Mouse (Mus musculus): ENCODE data around the gene Tufm. TPM values are rescaled to one million over a fixed set of nuclear protein-coding genes. Genes with fewer than 3 reads are reported as not detected.

Tufm gene
- polyA plus RNA-seq, 1 experiment from 2014 or later = 136 TPM

- peaks cover 48% of the 10 kb centered on the region for H3K36me3 ChIP-seq (ENCODE audit: control insufficient read depth, insufficient read depth, low read length)
- no peaks in the 10 kb centered on the region for H3K9me3 ChIP-seq (ENCODE audit: control insufficient read depth, low read length)
- H3K27ac ChIP-seq (ENCODE audit: low read depth, low read length) = no peak overlapping the region
- no peaks in the 10 kb centered on the region for H3K27me3 ChIP-seq (replicated peaks; ENCODE audit: control insufficient read depth, insufficient read depth, low read length)
- WGBS = 86% methylated on average over 5 of the region's 5 CpGs
- peaks cover 16% of the 10 kb centered on the region for H3K4me1 ChIP-seq (ENCODE audit: control insufficient read depth, insufficient read depth, low read depth, low read length)
- H3K4me3 ChIP-seq (ENCODE audit: low read length) = no peak overlapping the region
- no peak for ATAC-seq
- no peak overlapping the region for H3K9ac ChIP-seq (ENCODE audit: low read depth, low read length)
- no peak overlapping the region for H3K4me2 ChIP-seq (ENCODE audit: low read length)
Observed at GRCm38 (mm10) chr7:126471361-126471760, 15.8 kb upstream of the Tufm start.

GRCm38 (mm10) chr7:126471853-126472252 lies 15.3 kb upstream of the Tufm start:
- Histone ChIP-seq H3K4me2 (ENCODE audit: low read length) (no peak overlapping the region), H3K4me1 (ENCODE audit: control insufficient read depth, insufficient read depth, low read depth, low read length) (peaks cover 16% of the 10 kb centered on the region), H3K27ac (ENCODE audit: low read depth, low read length) (no peak overlapping the region), H3K36me3 (ENCODE audit: control insufficient read depth, insufficient read depth, low read length) (peaks cover 44% of the 10 kb centered on the region), H3K4me3 (ENCODE audit: low read length) (no peak overlapping the region), H3K9ac (ENCODE audit: low read depth, low read length) (no peak overlapping the region), H3K27me3 (replicated peaks; ENCODE audit: control insufficient read depth, insufficient read depth, low read length) (no peaks in the 10 kb centered on the region), H3K9me3 (ENCODE audit: control insufficient read depth, low read length) (no peaks in the 10 kb centered on the region)
- no peak for ATAC-seq
- 92% methylated on average over 4 of the region's 4 CpGs for WGBS

GRCm38 (mm10) chr7:126472306-126472705 lies 14.9 kb upstream of the Tufm start:
- no peak for ATAC-seq
- H3K4me1 ChIP-seq (ENCODE audit: control insufficient read depth, insufficient read depth, low read depth, low read length) = peaks cover 16% of the 10 kb centered on the region
- no peaks in the 10 kb centered on the region for H3K9me3 ChIP-seq (ENCODE audit: control insufficient read depth, low read length)
- no peak overlapping the region for H3K4me2 ChIP-seq (ENCODE audit: low read length)
- WGBS = 91% methylated on average over 13 of the region's 13 CpGs
- H3K4me3 ChIP-seq (ENCODE audit: low read length) = no peak overlapping the region
- no peak overlapping the region for H3K27ac ChIP-seq (ENCODE audit: low read depth, low read length)
- H3K9ac ChIP-seq (ENCODE audit: low read depth, low read length) = no peak overlapping the region
- no peaks in the 10 kb centered on the region for H3K27me3 ChIP-seq (replicated peaks; ENCODE audit: control insufficient read depth, insufficient read depth, low read length)
- peaks cover 39% of the 10 kb centered on the region for H3K36me3 ChIP-seq (ENCODE audit: control insufficient read depth, insufficient read depth, low read length)

GRCm38 (mm10) chr7:126472713-126473112 lies 14.4 kb upstream of the Tufm start:
- Histone ChIP-seq H3K27ac (ENCODE audit: low read depth, low read length) (no peak overlapping the region), H3K4me3 (ENCODE audit: low read length) (no peak overlapping the region), H3K9me3 (ENCODE audit: control insufficient read depth, low read length) (no peaks in the 10 kb centered on the region), H3K36me3 (ENCODE audit: control insufficient read depth, insufficient read depth, low read length) (peaks cover 35% of the 10 kb centered on the region), H3K4me2 (ENCODE audit: low read length) (no peak overlapping the region), H3K9ac (ENCODE audit: low read depth, low read length) (no peak overlapping the region), H3K27me3 (replicated peaks; ENCODE audit: control insufficient read depth, insufficient read depth, low read length) (no peaks in the 10 kb centered on the region), H3K4me1 (ENCODE audit: control insufficient read depth, insufficient read depth, low read depth, low read length) (peaks cover 16% of the 10 kb centered on the region)
- WGBS = 90% methylated on average over 16 of the region's 16 CpGs
- ATAC-seq = no peak

GRCm38 (mm10) chr7:126473470-126474086 lies 13.6 kb upstream of the Tufm start:
- Histone ChIP-seq H3K27ac (ENCODE audit: low read depth, low read length) (no peak overlapping the region), H3K9ac (ENCODE audit: low read depth, low read length) (peak overlapping the region; percentile 97), H3K9me3 (ENCODE audit: control insufficient read depth, low read length) (no peaks in the 10 kb centered on the region), H3K36me3 (ENCODE audit: control insufficient read depth, insufficient read depth, low read length) (peaks cover 28% of the 10 kb centered on the region), H3K4me1 (ENCODE audit: control insufficient read depth, insufficient read depth, low read depth, low read length) (peaks cover 16% of the 10 kb centered on the region), H3K4me2 (ENCODE audit: low read length) (peak overlapping the region; percentile 96), H3K4me3 (ENCODE audit: low read length) (peak overlapping the region; percentile 94), H3K27me3 (replicated peaks; ENCODE audit: control insufficient read depth, insufficient read depth, low read length) (no peaks in the 10 kb centered on the region)
- ATAC-seq = no peak
- 88% methylated on average over 9 of the region's 9 CpGs for WGBS

DNA sequence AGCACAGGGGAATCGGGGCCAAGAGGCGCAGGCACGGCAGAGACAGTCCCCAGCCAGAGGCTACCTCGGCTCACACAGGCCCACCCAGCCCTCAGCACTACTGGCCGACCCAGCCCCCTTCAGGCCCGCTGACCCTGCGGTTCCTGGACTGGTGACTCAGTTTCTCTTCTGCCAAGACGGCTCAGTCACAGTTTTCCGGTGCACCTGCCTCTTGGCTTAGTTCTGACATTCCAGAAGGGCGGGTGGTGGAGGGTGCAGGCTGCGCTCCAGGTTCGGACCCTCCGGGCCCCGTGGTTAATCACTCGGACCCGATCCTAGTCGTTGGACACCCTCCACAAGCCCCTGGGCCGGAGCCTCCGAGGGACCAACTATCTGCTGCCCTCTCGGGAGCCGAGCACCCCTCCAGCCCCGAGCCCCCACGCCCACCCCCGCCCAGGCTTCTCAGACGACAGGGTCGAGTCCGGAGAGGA lies 12.6 kb upstream of the Tufm start:
- Histone ChIP-seq H3K4me2 (ENCODE audit: low read length) (peak overlapping the region; percentile 96), H3K4me3 (ENCODE audit: low read length) (peak overlapping the region; percentile 94), H3K27me3 (replicated peaks; ENCODE audit: control insufficient read depth, insufficient read depth, low read length) (no peaks in the 10 kb centered on the region), H3K9ac (ENCODE audit: low read depth, low read length) (peak overlapping the region; percentile 97), H3K27ac (ENCODE audit: low read depth, low read length) (peak overlapping the region; percentile 97), H3K4me1 (ENCODE audit: control insufficient read depth, insufficient read depth, low read depth, low read length) (peaks cover 16% of the 10 kb centered on the region), H3K36me3 (ENCODE audit: control insufficient read depth, insufficient read depth, low read length) (peaks cover 22% of the 10 kb centered on the region), H3K9me3 (ENCODE audit: control insufficient read depth, low read length) (no peaks in the 10 kb centered on the region)
- ATAC-seq = peak; percentile 25
- WGBS = 2% methylated on average over 26 of the region's 27 CpGs

DNA sequence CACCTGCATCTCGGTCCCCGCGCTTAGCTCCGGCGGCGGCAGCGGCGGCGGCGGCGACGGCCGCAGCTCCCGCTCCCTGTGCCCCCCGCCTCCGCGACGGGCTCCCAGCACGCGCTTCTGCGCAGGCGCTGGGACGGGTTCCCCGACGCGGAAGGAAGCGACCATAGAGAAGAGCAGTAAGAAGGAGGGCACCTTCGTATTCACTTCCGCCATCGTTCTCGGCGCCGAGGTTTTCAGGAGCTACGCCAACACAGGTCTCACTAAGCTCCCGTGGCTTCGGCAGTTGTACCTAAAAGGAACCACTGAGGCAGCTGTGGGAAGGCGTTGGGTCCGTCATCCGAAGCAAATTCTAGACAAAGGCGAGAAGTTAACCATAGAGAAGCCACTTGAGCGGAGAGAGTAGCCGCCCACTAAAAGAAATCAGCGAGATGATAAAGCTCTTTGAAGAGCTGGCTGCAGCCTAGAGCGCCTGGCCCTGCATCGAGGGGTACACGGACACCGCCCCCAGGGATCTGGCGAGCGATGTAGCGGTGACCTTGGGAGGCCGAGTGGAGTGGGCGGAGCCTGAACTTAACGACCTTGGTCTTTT lies 12.1 kb upstream of the Tufm start, which contains the start of gene Sh2b1:
Gene Sh2b1 (minus strand): TSS at position 432 of the 589 bp plus-strand sequence.
- Histone ChIP-seq H3K27me3 (replicated peaks; ENCODE audit: control insufficient read depth, insufficient read depth, low read length) (no peaks in the 10 kb centered on the region), H3K4me2 (ENCODE audit: low read length) (peak within 1 kb of the TSS; percentile 96), H3K9me3 (ENCODE audit: control insufficient read depth, low read length) (no peaks in the 10 kb centered on the region), H3K4me3 (ENCODE audit: low read length) (peak within 1 kb of the TSS; percentile 94), H3K9ac (ENCODE audit: low read depth, low read length) (peak within 1 kb of the TSS; percentile 97), H3K27ac (ENCODE audit: low read depth, low read length) (peak within 1 kb of the TSS; percentile 97), H3K4me1 (ENCODE audit: control insufficient read depth, insufficient read depth, low read depth, low read length) (peaks cover 16% of the 10 kb centered on the region), H3K36me3 (ENCODE audit: control insufficient read depth, insufficient read depth, low read length) (peaks cover 20% of the 10 kb centered on the region)
- under 1% methylated on average over 53 of the region's 53 CpGs for WGBS
- ATAC-seq = peak; percentile 95

- WGBS = 28% methylated on average over 5 of the region's 5 CpGs
Observed at GRCm38 (mm10) chr7:126481699-126482098, 5.5 kb upstream of the Tufm start.

GRCm38 (mm10) chr7:126482392-126482871 lies 4.7 kb upstream of the Tufm start:
- peak overlapping the region; percentile 63 for H3K9ac ChIP-seq (ENCODE audit: low read depth, low read length)
- H3K27me3 ChIP-seq (replicated peaks; ENCODE audit: control insufficient read depth, insufficient read depth, low read length) = no peaks in the 10 kb centered on the region
- peak; percentile 67 for ATAC-seq
- peak overlapping the region; percentile 79 for H3K4me2 ChIP-seq (ENCODE audit: low read length)
- H3K36me3 ChIP-seq (ENCODE audit: control insufficient read depth, insufficient read depth, low read length) = no peaks in the 10 kb centered on the region
- 1% methylated on average over 22 of the region's 23 CpGs for WGBS
- H3K4me3 ChIP-seq (ENCODE audit: low read length) = peak overlapping the region; percentile 40
- no peaks in the 10 kb centered on the region for H3K9me3 ChIP-seq (ENCODE audit: control insufficient read depth, low read length)
- peaks cover 5% of the 10 kb centered on the region for H3K4me1 ChIP-seq (ENCODE audit: control insufficient read depth, insufficient read depth, low read depth, low read length)
- H3K27ac ChIP-seq (ENCODE audit: low read depth, low read length) = peak overlapping the region; percentile 77

More at GRCm38 (mm10) chr7:126481699-126482098, 5.5 kb upstream of the Tufm start:
- no peak overlapping the region for H3K4me3 ChIP-seq (ENCODE audit: low read length)
- H3K27me3 ChIP-seq (replicated peaks; ENCODE audit: control insufficient read depth, insufficient read depth, low read length) = no peaks in the 10 kb centered on the region
- no peaks in the 10 kb centered on the region for H3K36me3 ChIP-seq (ENCODE audit: control insufficient read depth, insufficient read depth, low read length)
- H3K4me1 ChIP-seq (ENCODE audit: control insufficient read depth, insufficient read depth, low read depth, low read length) = peaks cover 5% of the 10 kb centered on the region
- H3K9me3 ChIP-seq (ENCODE audit: control insufficient read depth, low read length) = no peaks in the 10 kb centered on the region
- ATAC-seq = no peak
- H3K27ac ChIP-seq (ENCODE audit: low read depth, low read length) = no peak overlapping the region
- no peak overlapping the region for H3K4me2 ChIP-seq (ENCODE audit: low read length)
- no peak overlapping the region for H3K9ac ChIP-seq (ENCODE audit: low read depth, low read length)
